Mouse (Mus musculus) lung, postnatal 0 days (tissue): Measurements from ENCODE around the gene 9630041A04Rik.

Experiments
- CTCF ChIP-seq: IDR thresholded peaks from 2 replicates; pipeline ENCODE4 v1.5.1; 2016; ENCODE audit warnings: antibody characterized with exemption, mild to moderate bottlenecking
- EP300 ChIP-seq: IDR thresholded peaks from 2 replicates; pipeline ENCODE4 v1.6.1; 2016; ENCODE audit warnings: antibody characterized with exemption, mild to moderate bottlenecking, control low read depth

GRCm38 (mm10) chr9:101981161-101981560 is 119.5 kb downstream of the 9630041A04Rik start:
- TF ChIP-seq CTCF = no peak
- TF ChIP-seq EP300 = no peak
